Mouse (Mus musculus) urinary bladder, adult 18-20 months (tissue): ENCODE measurements around the gene Suds3.

ENCODE experiments used
- DNase-seq, 2 experiments: peaks; one replicate each; pipeline ENCODE4 v3.0.0; 2022; ENCODE audit warnings: low spot score in 2 of 2, mixed read lengths in 2 of 2

Gene Suds3

DNA sequence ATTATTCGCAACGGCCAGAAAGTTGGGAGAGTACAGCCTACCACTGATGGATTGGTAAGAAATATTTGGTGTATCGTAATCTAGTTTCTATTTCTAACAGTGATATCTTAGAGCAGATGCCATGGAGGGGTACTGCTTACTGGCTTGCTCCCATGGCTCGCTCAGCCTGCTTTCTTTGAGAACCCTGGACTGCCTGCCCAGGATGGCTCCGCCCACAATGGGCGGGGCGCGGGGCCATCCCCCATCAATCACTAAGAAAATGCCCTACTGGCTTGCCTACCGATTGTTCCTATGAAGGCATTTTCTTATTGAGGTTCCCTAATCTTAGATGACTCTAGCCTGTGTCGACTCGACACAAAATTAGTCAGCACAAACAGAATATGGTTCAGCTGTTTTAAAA is 73.3 kb downstream of the Suds3 start:
- no peak for DNase-seq
